Mouse (Mus musculus) kidney, embryonic 16.5 days (tissue): Measurements from ENCODE around the gene Apoh. TPM values are rescaled to one million over a fixed set of nuclear protein-coding genes. Genes with fewer than 3 reads are reported as not detected.
A peak's percentile ranks its signal among the peaks of the same experiment; 100 is the strongest.

Experiments
- ATAC-seq: fragments of 200-750 bp; cut with Nextera tagmentation; 2 replicates; pipeline ENCODE4 v1.8.0; 2017; ENCODE audit warnings: moderate TSS enrichment; ENCODE audit not compliant: low FRiP score, low TSS enrichment
- H3K27ac ChIP-seq: fragments of 300-500 bp; sonication (generic); 2 replicates; pipeline ENCODE4 v1.5.1; 2014; ENCODE audit warnings: low read length
- H3K27me3 ChIP-seq: fragments of 300-500 bp; sonication (generic); 2 replicates; pipeline ENCODE4 v1.6.1; 2014; ENCODE audit warnings: low read length, control low read depth, mixed read lengths; ENCODE audit not compliant: insufficient read depth
- H3K36me3 ChIP-seq: fragments of 300-500 bp; sonication (generic); 2 replicates; pipeline ENCODE4 v1.6.1; 2014; ENCODE audit warnings: low read length, control low read depth, mixed read lengths; ENCODE audit not compliant: insufficient read depth
- H3K4me1 ChIP-seq: fragments of 300-500 bp; sonication (generic); 2 replicates; pipeline ENCODE4 v1.6.1; 2014; ENCODE audit warnings: low read length, control low read depth, mixed read lengths; ENCODE audit not compliant: insufficient read depth
- H3K4me2 ChIP-seq: fragments of 300-500 bp; sonication (generic); replicated peaks from 2 replicates; pipeline ENCODE4 v1.6.1; 2014; ENCODE audit warnings: low read depth, low read length
- H3K4me3 ChIP-seq: fragments of 300-500 bp; sonication (generic); 2 replicates; pipeline ENCODE4 v1.5.1; 2014; ENCODE audit warnings: mild to moderate bottlenecking, low read length
- H3K9ac ChIP-seq: fragments of 300-500 bp; sonication (generic); replicated peaks from 2 replicates; pipeline ENCODE4 v1.6.1; 2014; ENCODE audit warnings: low read length
- H3K9me3 ChIP-seq: fragments of 300-500 bp; sonication (generic); 2 replicates; pipeline ENCODE4 v1.6.1; 2016; ENCODE audit warnings: low read length, control low read depth
- WGBS: fragments of 180-500 bp; shearing (Covaris S2); extraction: QIAGEN DNeasy Blood & Tissue Kit; methylation state at CpG from one replicate; pipeline ENCODE4 v1.1.7; 2014; 5-methylcytosine and 5-hydroxymethylcytosine counted together
- polyA plus RNA-seq: library from polyadenylated mRNA; unstranded; fragments of >200 nt; fragmentation: Nextera tagmentation; extraction: Ambion mirVana; gene quantifications from 2 replicates; pipeline ENCODE4 v1.2.1, GENCODE M21; 2015

Apoh gene
- polyA plus RNA-seq, 1 experiment from 2014 or later = 2.4 TPM

- Histone ChIP-seq H3K9ac (peak within 1 kb of the TSS; percentile 74), H3K4me3 (peak within 1 kb of the TSS; percentile 67), H3K27me3 (no peaks in the 10 kb centered on the region), H3K36me3 (no peaks in the 10 kb centered on the region), H3K9me3 (no peaks in the 10 kb centered on the region), H3K4me2 (peak within 1 kb of the TSS; percentile 90), H3K4me1 (peaks cover 13% of the 10 kb centered on the region), H3K27ac (peak within 1 kb of the TSS; percentile 82)
- peak; percentile 96 for ATAC-seq
- WGBS = under 1% methylated on average over 63 of the region's 63 CpGs
Observed at GRCm38 (mm10) chr11:108343789-108344462, 772 bp downstream of the Apoh start, which contains the start of gene Prkca. Gene Prkca, minus strand, starts transcription at chr11:108343928.

GRCm38 (mm10) chr11:108344759-108345158 lies 1.6 kb downstream of the Apoh start:
- WGBS = 57% methylated on average over 8 of the region's 8 CpGs
- peak overlapping the region; percentile 67 for H3K4me3 ChIP-seq
- peak overlapping the region; percentile 74; the same call in 1 of the 2 replicates for H3K9ac ChIP-seq
- ATAC-seq = no peak
- H3K27me3 ChIP-seq = no peaks in the 10 kb centered on the region
- H3K27ac ChIP-seq = no peak overlapping the region
- no peaks in the 10 kb centered on the region for H3K36me3 ChIP-seq
- H3K9me3 ChIP-seq = no peaks in the 10 kb centered on the region
- peak overlapping the region; percentile 90 for H3K4me2 ChIP-seq
- peaks cover 13% of the 10 kb centered on the region for H3K4me1 ChIP-seq

DNA sequence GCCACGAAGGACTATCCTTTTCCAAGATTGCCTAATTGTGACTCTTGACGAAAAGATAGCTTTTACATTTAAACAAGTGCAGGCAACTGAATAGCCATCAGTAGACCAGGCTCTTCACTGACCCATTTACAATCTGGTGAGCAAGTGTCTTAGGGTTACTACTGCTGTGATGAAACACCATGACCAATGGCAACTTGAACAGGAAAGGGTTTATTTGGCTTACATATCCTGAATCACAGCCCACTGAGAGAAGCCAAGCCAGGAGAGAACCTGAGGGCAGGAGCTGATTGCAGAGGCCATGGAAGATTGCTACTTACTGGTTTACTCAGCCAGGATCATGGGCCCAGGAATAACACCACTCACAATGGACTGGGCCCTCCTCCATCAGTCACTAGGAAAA lies 2.2 kb downstream of the Apoh start:
- Histone ChIP-seq H3K4me3 (no peak overlapping the region), H3K9me3 (no peaks in the 10 kb centered on the region), H3K36me3 (no peaks in the 10 kb centered on the region), H3K27me3 (no peaks in the 10 kb centered on the region), H3K4me1 (peaks cover 13% of the 10 kb centered on the region), H3K4me2 (no peak overlapping the region), H3K9ac (no peak overlapping the region), H3K27ac (no peak overlapping the region)
- 85% methylated on average over 2 of the region's 2 CpGs for WGBS
- ATAC-seq = no peak

DNA sequence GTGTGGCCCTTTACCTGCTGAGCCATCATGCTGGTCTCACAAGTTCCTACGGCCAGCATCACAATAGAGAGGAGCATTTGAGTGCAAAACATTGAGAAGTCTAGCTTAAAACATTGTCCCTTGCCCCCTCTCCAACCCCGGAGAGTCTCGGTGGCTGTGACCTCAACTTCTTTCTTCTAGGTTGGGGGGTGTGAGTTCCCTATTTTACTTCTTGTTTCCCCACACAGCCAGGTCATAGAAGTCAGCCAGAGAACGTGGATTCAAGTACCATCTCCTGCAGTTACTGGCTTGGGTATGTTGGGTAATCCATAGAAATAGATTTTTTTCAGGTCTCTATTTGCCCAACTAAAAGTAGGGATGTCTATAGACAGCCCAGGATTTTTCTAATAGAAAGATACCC lies 7.6 kb downstream of the Apoh start:
- ATAC-seq = no peak
- WGBS = 77% methylated on average over 4 of the region's 4 CpGs

DNA sequence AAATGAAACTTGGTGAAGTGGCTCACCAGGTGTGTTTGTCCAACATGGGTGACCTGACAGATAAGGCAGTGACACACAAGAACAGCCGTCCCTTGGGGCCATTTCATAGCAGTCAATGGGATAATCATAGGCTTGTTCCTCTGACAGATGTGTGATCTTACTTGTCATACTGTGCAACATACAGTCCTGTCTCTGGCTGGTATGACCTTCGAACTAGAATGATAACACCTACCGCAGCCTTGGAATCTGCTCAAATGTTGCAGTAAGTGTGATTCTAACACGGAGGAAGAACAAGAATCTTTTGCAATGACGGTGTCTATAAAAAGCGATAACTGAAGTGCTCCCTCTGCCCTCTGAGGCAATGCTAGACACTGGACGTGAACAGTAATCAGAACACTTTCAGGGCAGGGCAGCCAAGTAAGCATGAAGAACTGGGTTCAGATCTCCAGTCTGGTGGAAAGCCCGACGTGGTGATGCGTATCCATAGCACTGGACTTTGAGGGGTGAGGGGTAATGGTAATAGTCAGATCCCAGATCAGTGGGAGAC lies 9.8 kb downstream of the Apoh start:
- no peak overlapping the region for H3K27ac ChIP-seq
- no peak for ATAC-seq
- no peak overlapping the region for H3K9ac ChIP-seq
- H3K4me3 ChIP-seq = no peak overlapping the region
- 91% methylated on average over 10 of the region's 10 CpGs for WGBS
- no peaks in the 10 kb centered on the region for H3K9me3 ChIP-seq
- no peaks in the 10 kb centered on the region for H3K36me3 ChIP-seq
- no peaks in the 10 kb centered on the region for H3K4me1 ChIP-seq
- H3K4me2 ChIP-seq = no peak overlapping the region
- H3K27me3 ChIP-seq = no peaks in the 10 kb centered on the region

More for the DNA sequence above, 7.6 kb downstream of the Apoh start:
- Histone ChIP-seq H3K27me3 (no peaks in the 10 kb centered on the region), H3K4me2 (no peak overlapping the region), H3K36me3 (no peaks in the 10 kb centered on the region), H3K27ac (no peak overlapping the region), H3K9ac (no peak overlapping the region), H3K4me1 (no peaks in the 10 kb centered on the region), H3K4me3 (no peak overlapping the region), H3K9me3 (no peaks in the 10 kb centered on the region)

DNA sequence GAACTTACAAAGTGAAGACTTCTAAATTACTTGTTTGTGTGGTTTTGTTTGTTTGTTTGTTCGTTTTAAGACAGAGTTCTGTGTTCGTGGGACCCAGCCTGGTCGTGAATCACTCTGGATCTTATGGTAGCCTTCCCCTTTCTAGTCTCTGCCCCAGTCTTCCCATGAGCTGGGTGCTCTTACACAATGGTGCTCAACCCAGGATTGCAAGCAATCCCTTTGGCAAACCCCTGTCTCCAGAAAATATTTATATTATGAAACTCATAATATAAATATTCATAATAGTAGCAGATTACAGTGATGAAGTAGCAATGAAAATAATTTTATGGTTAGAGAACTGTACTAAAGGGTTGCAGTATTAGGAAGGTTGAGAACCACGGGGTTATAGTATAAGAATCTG lies 12.9 kb downstream of the Apoh start:
- Histone ChIP-seq H3K4me1 (no peaks in the 10 kb centered on the region), H3K27ac (no peak overlapping the region), H3K36me3 (no peaks in the 10 kb centered on the region), H3K27me3 (no peaks in the 10 kb centered on the region), H3K4me2 (no peak overlapping the region), H3K9me3 (no peaks in the 10 kb centered on the region), H3K9ac (no peak overlapping the region), H3K4me3 (no peak overlapping the region)
- no peak for ATAC-seq
- 69% methylated on average over 4 of the region's 4 CpGs for WGBS

GRCm38 (mm10) chr11:108358911-108359310 lies 15.8 kb downstream of the Apoh start:
- H3K4me2 ChIP-seq = no peak overlapping the region
- 60% methylated on average over 6 of the region's 6 CpGs for WGBS
- H3K4me1 ChIP-seq = no peaks in the 10 kb centered on the region
- H3K36me3 ChIP-seq = no peaks in the 10 kb centered on the region
- no peaks in the 10 kb centered on the region for H3K27me3 ChIP-seq
- H3K9me3 ChIP-seq = no peaks in the 10 kb centered on the region
- H3K9ac ChIP-seq = no peak overlapping the region
- ATAC-seq = no peak
- no peak overlapping the region for H3K4me3 ChIP-seq
- H3K27ac ChIP-seq = no peak overlapping the region

DNA sequence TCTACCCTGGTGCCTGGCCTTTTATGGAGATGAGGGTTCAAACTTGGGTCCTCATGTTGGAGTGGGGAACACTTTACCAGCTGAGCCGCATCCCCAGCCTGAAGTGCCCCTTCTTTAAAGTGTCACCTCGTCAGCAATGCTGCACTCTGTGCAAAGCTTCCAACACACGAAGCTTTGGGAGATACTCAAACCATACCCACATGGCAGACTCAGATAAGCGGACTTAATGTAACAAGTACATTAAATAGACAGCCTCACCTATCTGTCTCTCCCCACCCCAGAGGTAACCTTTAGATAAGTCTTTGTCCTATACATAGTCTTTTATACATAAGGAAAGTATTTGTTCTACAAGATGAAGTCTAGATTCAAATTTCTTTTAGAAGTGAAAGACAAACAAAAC lies 17.8 kb downstream of the Apoh start:
- H3K4me3 ChIP-seq = no peak overlapping the region
- H3K27me3 ChIP-seq = no peaks in the 10 kb centered on the region
- H3K4me2 ChIP-seq = no peak overlapping the region
- H3K9me3 ChIP-seq = no peaks in the 10 kb centered on the region
- H3K36me3 ChIP-seq = no peaks in the 10 kb centered on the region
- peaks cover 8% of the 10 kb centered on the region; the same call in 1 of the 2 replicates for H3K4me1 ChIP-seq
- H3K27ac ChIP-seq = no peak overlapping the region
- 85% methylated on average over 4 of the region's 4 CpGs for WGBS
- ATAC-seq = no peak
- H3K9ac ChIP-seq = no peak overlapping the region

GRCm38 (mm10) chr11:108362965-108363364 lies 19.8 kb downstream of the Apoh start:
- no peak for ATAC-seq
- WGBS = 92% methylated on average over 5 of the region's 5 CpGs
- H3K4me3 ChIP-seq = no peak overlapping the region
- no peaks in the 10 kb centered on the region for H3K9me3 ChIP-seq
- H3K9ac ChIP-seq = no peak overlapping the region
- no peak overlapping the region for H3K4me2 ChIP-seq
- no peaks in the 10 kb centered on the region for H3K27me3 ChIP-seq
- H3K4me1 ChIP-seq = peaks cover 8% of the 10 kb centered on the region; the same call in 1 of the 2 replicates
- H3K27ac ChIP-seq = no peak overlapping the region
- no peaks in the 10 kb centered on the region for H3K36me3 ChIP-seq

DNA sequence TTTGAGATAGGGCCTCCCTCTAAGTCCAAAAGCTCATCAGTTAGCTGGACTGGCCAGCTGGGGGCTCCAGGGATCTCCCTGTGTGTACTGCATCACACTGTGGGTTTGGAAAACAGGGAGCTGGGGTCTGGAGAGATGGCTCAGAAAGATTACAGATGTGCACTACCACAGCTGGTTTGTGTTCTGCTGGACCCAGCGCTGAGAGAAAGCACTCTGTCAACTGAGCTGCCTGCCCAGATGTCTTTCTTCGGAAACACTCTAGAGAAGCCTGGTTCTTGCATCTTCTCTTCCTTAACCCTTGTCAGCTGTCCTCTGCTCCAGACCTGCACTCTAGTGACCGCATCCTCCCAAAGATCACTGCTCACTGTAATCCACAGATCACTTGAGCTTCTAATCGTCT lies 20.8 kb downstream of the Apoh start:
- Histone ChIP-seq H3K27me3 (no peaks in the 10 kb centered on the region), H3K27ac (no peak overlapping the region), H3K4me2 (no peak overlapping the region), H3K9me3 (no peaks in the 10 kb centered on the region), H3K36me3 (no peaks in the 10 kb centered on the region), H3K4me3 (no peak overlapping the region), H3K4me1 (peaks cover 8% of the 10 kb centered on the region; the same call in 1 of the 2 replicates), H3K9ac (no peak overlapping the region)
- no peak; the same call in 1 of the 2 replicates for ATAC-seq
- WGBS = 47% methylated on average over 4 of the region's 4 CpGs
